Mouse (Mus musculus): Measurements from ENCODE around the gene Lhx3.

The Lhx3 gene

DNA sequence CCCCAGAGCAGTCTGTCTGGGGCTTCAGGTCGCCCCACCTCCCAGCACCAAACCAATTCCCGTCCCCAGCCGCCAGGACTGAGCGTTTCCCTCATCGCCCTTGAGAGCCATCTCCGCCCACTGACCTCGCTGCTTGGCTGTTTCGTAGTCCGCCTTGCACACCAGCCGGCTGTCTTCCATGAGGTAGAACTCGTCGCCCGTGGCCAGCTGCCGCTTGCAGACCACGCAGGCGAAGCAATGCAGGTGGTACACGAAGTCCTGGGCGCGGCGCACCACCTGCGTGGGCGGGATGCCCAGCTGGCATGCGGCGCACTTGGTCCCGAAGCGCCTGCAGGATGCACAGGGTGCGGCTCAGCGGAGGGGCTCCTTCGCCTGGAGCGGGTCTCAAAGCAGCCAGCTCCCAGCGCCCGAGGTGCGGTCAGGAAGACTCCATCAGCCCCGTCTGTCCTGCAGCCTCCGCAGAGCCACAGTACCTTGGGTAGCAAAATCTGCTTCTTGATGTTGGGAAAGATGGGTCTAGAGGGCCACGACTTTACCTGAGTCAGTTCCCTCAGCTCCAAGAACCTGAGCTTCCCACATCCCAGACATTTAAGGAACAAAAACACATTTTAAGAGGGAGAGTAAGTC, 5.1 kb downstream of the Lhx3 start:
- no peak for DNase-seq (ENCODE audit: extremely low read depth, low read depth)

DNA sequence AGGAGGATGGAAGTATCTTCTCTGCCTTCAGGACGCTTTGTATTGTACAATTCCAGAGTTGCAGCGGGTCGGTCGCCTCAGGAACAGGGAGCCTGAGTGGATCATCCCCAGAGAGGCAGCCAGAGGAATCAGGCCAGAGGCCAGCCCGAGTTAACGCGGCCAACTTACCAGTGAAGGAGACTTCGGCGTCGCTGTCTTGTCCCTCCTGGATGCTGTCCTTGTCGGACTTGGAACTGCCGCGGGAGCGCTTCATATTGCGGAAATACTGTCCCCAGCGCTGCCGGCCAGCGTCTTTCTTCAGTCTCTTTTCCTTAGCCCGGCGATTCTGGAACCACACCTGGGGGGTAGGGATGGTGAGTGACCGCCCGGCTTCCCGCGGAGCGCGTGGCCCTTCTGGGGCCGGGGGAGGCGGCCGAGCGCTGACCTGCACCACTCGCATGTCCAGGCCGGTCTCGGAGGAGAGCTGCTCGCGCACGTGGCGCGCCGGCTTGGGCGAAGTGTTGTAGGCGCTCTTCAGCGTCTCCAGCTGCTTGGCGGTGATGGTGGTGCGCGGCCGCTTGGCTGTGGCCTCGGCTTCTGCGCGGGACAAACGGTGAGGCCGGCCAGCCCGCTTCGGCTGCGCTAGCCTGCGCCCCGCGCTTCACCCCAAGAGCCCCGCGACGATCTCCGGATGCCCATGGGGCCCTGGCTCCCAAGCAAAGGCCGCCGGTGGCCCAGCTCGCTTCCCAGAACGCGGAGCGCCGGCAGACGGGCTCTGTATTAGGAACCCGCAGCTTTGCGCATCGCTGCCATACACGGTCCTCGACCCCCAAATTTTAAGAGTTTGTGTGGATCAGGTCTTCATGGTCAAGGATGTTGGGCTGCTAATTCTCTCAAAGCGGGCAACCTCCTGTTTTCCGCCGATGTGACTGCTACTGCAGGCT, 5.9 kb downstream of the Lhx3 start:
- DNase-seq (ENCODE audit: extremely low read depth, low read depth): no peak

- DNase-seq (ENCODE audit: extremely low read depth, low read depth): no peak
These were observed 9.6 kb downstream of the Lhx3 start for GRCm38 (mm10) chr2:26198488-26198887.

- DNase-seq (ENCODE audit: extremely low read depth, low read depth): no peak
These were observed 13.3 kb downstream of the Lhx3 start for GRCm38 (mm10) chr2:26194552-26195339.

- DNase-seq (ENCODE audit: extremely low read depth, low read depth): peak; percentile 86
These were observed 19.6 kb downstream of the Lhx3 start for GRCm38 (mm10) chr2:26188517-26188916.

- DNase-seq (ENCODE audit: extremely low read depth, low read depth): no peak
These were observed 23.7 kb downstream of the Lhx3 start for GRCm38 (mm10) chr2:26184352-26184751.

DNA sequence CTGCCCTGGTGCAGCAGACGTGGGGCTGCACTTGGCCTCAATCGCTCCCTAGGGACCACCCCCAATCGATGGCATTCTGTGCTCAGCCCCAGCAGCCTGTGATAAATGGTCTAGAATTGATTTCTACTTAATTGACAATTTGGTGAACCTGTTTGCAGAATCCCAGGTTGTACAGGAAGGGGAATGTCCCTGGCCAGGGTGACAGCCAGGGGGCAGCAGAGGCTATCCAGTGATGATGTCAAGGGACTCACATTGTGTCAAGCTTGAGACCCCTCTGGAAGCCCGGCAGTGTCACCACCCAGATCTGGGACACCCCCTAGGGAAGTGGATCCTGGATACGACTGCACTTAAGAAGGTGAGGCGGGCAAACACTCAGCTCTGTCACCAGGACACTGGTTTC, 25.4 kb downstream of the Lhx3 start:
- no peak for DNase-seq (ENCODE audit: extremely low read depth, low read depth)

- no peak for DNase-seq (ENCODE audit: extremely low read depth, low read depth)
These were observed 30.9 kb downstream of the Lhx3 start for GRCm38 (mm10) chr2:26177189-26177588.

- DNase-seq (ENCODE audit: extremely low read depth, low read depth): no peak
These were observed 31.4 kb downstream of the Lhx3 start for GRCm38 (mm10) chr2:26176731-26177130.

DNA sequence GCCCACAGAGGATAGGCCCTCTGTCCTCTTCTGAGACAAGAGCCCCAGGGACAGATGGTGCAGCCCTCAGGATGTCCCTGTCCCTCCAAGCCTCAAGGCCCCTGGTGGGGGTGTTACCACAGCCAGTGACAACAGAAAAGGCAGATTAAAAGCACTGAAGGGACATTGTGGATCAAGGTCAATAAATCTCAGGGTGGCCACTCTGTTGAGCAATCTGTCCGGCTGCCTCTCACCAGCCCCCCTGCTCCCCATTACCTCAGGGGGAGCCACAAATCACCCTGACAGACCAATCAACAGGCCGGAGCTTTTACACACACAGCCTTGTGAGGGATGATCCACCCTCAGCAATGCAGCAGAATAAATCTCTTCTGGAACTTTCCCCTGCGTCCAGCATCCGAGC, 32.9 kb downstream of the Lhx3 start:
- DNase-seq (ENCODE audit: extremely low read depth, low read depth): no peak

- DNase-seq (ENCODE audit: extremely low read depth, low read depth): no peak
These were observed 35.9 kb downstream of the Lhx3 start for GRCm38 (mm10) chr2:26172166-26172565.

DNA sequence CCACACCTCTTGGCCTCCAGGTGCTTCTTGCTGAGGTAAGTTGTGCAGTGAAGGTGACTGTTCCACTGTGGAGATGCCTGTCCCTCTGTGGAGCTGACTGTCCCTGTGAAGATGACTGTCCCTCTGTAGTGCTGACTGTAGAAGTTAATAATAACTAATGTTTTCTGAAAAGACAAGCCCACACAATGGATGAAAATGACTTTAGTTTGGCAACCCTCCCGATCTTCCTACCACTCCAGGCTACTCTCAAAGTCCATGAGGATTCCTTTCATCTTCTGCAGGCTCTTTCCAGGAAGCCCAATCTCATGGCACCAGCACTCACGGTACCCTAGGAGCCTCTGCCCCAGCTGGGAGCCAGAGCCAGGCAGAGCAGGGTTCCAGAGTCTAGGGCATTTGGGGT, 37.7 kb downstream of the Lhx3 start:
- no peak for DNase-seq (ENCODE audit: extremely low read depth, low read depth)

GRCm38 (mm10) chr2:26168843-26169579, 39.1 kb downstream of the Lhx3 start:
- DNase-seq (ENCODE audit: extremely low read depth, low read depth): no peak

GRCm38 (mm10) chr2:26166890-26167289, 41.2 kb downstream of the Lhx3 start:
- no peak for DNase-seq (ENCODE audit: extremely low read depth, low read depth)

DNA sequence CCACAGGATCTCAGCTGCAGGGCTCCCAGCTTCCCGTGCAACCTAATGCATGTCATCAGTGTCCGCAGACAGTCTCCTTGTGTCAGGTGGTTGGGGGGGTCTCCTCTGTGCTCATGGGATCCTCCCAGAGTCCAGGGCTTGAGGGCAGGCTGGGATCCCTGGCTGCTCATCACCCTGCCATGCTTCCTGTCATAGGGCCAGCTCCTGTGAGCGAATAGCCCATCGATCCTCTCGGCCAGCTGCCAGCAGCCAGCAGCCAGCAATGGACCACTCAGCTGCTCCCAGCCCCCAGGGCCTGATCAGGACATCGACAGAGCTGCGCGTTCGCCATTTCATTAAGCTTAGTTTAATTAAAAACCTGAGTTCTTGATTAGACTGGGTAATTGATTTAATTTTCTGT, 50.0 kb downstream of the Lhx3 start:
- DNase-seq (ENCODE audit: extremely low read depth, low read depth): no peak

- no peak for DNase-seq (ENCODE audit: extremely low read depth, low read depth)
These were observed 51.7 kb downstream of the Lhx3 start for GRCm38 (mm10) chr2:26156191-26156977.

DNA sequence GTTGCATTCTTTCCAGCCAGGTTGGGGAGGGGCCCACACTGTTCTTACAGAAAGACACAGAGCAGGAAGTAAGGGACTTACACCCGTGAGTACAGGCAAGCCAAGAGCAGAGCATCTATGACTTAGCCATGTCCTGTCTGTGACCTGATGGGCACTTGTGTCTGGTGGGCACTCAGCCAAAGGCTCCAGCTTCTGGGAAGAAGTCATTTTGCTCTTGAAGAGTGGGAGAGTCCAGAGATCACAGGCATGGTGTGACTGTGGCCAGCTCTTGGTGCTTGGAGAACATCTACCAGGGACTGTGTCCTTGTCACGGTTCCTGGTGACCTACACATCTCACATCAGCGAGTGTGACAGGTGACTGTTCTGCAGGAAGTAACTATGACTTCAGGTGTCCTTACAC, 52.4 kb downstream of the Lhx3 start:
- no peak for DNase-seq (ENCODE audit: extremely low read depth, low read depth)

DNA sequence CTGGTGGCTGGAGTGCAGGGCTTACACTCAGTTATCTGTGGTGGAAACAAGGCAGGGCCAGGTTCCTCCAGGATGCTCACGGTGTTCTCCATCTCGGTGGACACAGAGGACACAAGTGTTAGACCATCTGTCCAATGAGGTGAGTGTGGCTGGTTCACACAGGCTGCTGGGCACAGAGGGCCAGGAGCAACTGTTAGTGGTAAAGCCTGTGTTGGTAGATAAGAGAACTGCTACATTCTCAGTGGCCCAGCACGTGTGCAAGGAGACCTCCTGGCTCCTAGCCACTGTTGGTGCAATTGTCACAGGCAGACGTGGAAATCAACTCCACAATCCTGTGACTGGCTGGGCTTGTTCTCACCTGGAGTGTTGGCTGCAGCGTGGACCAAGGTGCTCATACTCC, 53.5 kb downstream of the Lhx3 start:
- peak; percentile 17 for DNase-seq (ENCODE audit: extremely low read depth, low read depth)

DNA sequence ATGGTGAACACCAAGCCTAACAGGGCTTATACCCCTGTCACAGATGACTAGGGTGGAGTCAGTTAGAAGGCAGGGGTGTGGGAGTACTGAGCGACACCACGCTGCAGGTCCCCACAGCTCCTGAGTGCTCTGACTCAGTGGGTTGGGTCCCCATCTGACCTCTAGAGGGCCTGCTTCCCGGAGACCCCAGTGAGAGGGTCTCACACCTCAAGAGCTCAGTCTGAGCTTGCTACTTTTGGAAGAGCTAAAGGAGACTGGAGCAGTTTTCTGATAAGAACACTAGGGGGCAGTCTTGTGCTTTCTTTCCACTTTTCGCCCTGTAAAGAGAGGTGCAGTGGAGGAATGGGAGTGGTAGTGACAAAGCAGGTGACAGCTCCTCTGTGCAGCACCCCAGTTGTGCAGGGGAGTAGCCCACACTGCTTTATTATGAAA, 54.2 kb downstream of the Lhx3 start:
- peak; percentile 46 for DNase-seq (ENCODE audit: extremely low read depth, low read depth)

GRCm38 (mm10) chr2:26153295-26153694, 54.8 kb downstream of the Lhx3 start:
- no peak for DNase-seq (ENCODE audit: extremely low read depth, low read depth)
